Comparison of ENCODE assay signal across 11 mouse cellular contexts in genomic region chr4:150724823-150725222, GRCm38 (mm10).
DNase-seq lines count a peak whose midpoint lies in the region; ATAC-seq and TF ChIP-seq lines count a peak whose summit lies in the region.
"Had no signal": no experiment of that assay in that cellular context is flagged by ENCODE, and none has a peak within 500 bp of the region (broad histone marks: within the 10 kb centered on the region; RNA-seq: fewer than 3 reads in every experiment).

No protein-coding gene starts in this region.

- H3K36me3 ChIP-seq in forebrain, embryonic 10.5 days (replicated peaks): no peaks in the 10 kb centered on the region
- no peaks in the 10 kb centered on the region for H3K36me3 ChIP-seq in forebrain, postnatal 0 days (ENCODE audit: insufficient read depth)
- H3K36me3 ChIP-seq in liver, adult 2 months (ENCODE audit: control insufficient read depth, insufficient read depth, low read length): no peaks in the 10 kb centered on the region
- H3K36me3 ChIP-seq: forebrain, embryonic 12.5 days; limb, embryonic 13.5 days; midbrain, embryonic 10.5 days had no signal

- no peak for TF ChIP-seq POLR2A in liver, adult 2 months (IDR thresholded peaks at IDR 0.05; ENCODE audit: extremely low read depth, insufficient read depth, low read length)
- TF ChIP-seq POLR2A in lung, adult 2 months (IDR thresholded peaks at IDR 0.05; ENCODE audit: borderline replicate concordance, extremely low read depth, low read depth, low read length): peak; percentile 26; the same call in 1 of the 2 replicates

- no peaks in the 10 kb centered on the region for H3K79me2 ChIP-seq in liver, adult 2 months (ENCODE audit: control insufficient read depth, insufficient read depth, low read length)

- 90% methylated on average over 11 of the region's 11 CpGs for WGBS in forebrain, embryonic 10.5 days
- 85% methylated on average over 11 of the region's 11 CpGs for WGBS in forebrain, postnatal 0 days
- WGBS in liver, adult 2 months: 26% methylated on average over 11 of the region's 11 CpGs
- 46% methylated on average over 11 of the region's 11 CpGs for WGBS in lung, adult 2 months

- TF ChIP-seq CTCF in forebrain, postnatal 0 days (IDR thresholded peaks at IDR 0.05; ENCODE audit: low read depth): no peak
- no peak for TF ChIP-seq CTCF in liver, adult 2 months (IDR thresholded peaks at IDR 0.05; ENCODE audit: low read depth, low read length)
- no peak for TF ChIP-seq CTCF in lung, adult 2 months (IDR thresholded peaks at IDR 0.05; ENCODE audit: insufficient read depth, low read length)

- H3K9ac ChIP-seq in forebrain, postnatal 0 days: no peak overlapping the region
- peak overlapping the region; percentile 53 for H3K9ac ChIP-seq in liver, adult 2 months (ENCODE audit: low read depth, low read length)
- H3K9ac ChIP-seq: forebrain, embryonic 12.5 days; limb, embryonic 13.5 days had no signal

- H3K9me3 ChIP-seq in forebrain, embryonic 10.5 days: peaks cover 5% of the 10 kb centered on the region
- H3K9me3 ChIP-seq in forebrain, postnatal 0 days (ENCODE audit: low read length): no peaks in the 10 kb centered on the region
- H3K9me3 ChIP-seq: forebrain, embryonic 12.5 days; limb, embryonic 13.5 days had no signal

- H3K4me2 ChIP-seq in forebrain, postnatal 0 days (ENCODE audit: low read depth): no peak overlapping the region
- H3K4me2 ChIP-seq: forebrain, embryonic 12.5 days; limb, embryonic 13.5 days had no signal

- no peak for DNase-seq in forebrain, embryonic 10.5 days (ENCODE audit: extremely low spot score, low spot score)
- no peak for DNase-seq in forebrain, postnatal 0 days
- peak; percentile 95 for DNase-seq in liver, adult 2 months (ENCODE audit: extremely low read depth, low read depth, low spot score)
- DNase-seq in liver: no peak
- DNase-seq in lung, adult 2 months: peak; percentile 87
- peak; percentile 80 for DNase-seq in urinary bladder, postnatal 14 days (ENCODE audit: low spot score)
- DNase-seq in layer of hippocampus, postnatal 25 days (ENCODE audit: extremely low spot score in 1 of 2, low spot score in 1 of 2): no peak
- DNase-seq in spleen, postnatal 36 days (ENCODE audit: low spot score in 2 of 2): no peak

- no peak overlapping the region for H3K4me3 ChIP-seq in forebrain, embryonic 10.5 days
- no peak overlapping the region for H3K4me3 ChIP-seq in forebrain, postnatal 0 days (ENCODE audit: low read depth, low read length)
- H3K4me3 ChIP-seq in liver, adult 2 months (ENCODE audit: insufficient read depth, low read depth, low read length): no peak overlapping the region
- no peak overlapping the region for H3K4me3 ChIP-seq in lung, adult 2 months (replicated peaks; ENCODE audit: extremely low read depth, low read depth, low read length)
- H3K4me3 ChIP-seq: forebrain, embryonic 12.5 days; limb, embryonic 13.5 days; midbrain, embryonic 10.5 days had no signal

- 0 out of 2 replicates have a peak overlapping the region, but pooled peaks have one; percentile 5 for H3K27ac ChIP-seq in forebrain, embryonic 10.5 days
- no peak overlapping the region for H3K27ac ChIP-seq in forebrain, postnatal 0 days (ENCODE audit: low read depth, low read length)
- peak overlapping the region; percentile 86 for H3K27ac ChIP-seq in liver, adult 2 months (replicated peaks; ENCODE audit: insufficient read depth, low read depth, low read length)
- H3K27ac ChIP-seq: forebrain, embryonic 12.5 days; limb, embryonic 13.5 days; midbrain, embryonic 10.5 days had no signal

- H3K27me3 ChIP-seq in forebrain, embryonic 10.5 days (ENCODE audit: poor library complexity, severe bottlenecking): peaks cover 33% of the 10 kb centered on the region
- H3K27me3 ChIP-seq in forebrain, postnatal 0 days (ENCODE audit: insufficient read depth, low read length): no peaks in the 10 kb centered on the region
- H3K27me3 ChIP-seq in liver, adult 2 months (ENCODE audit: control insufficient read depth, insufficient read depth, low read length): no peaks in the 10 kb centered on the region
- H3K27me3 ChIP-seq: limb, embryonic 13.5 days had no signal

- H3K4me1 ChIP-seq in forebrain, embryonic 10.5 days: peaks cover 30% of the 10 kb centered on the region
- H3K4me1 ChIP-seq in forebrain, postnatal 0 days (ENCODE audit: insufficient read depth): no peaks in the 10 kb centered on the region
- H3K4me1 ChIP-seq in liver, adult 2 months (ENCODE audit: control insufficient read depth, insufficient read depth, low read length): peaks cover 19% of the 10 kb centered on the region
- no peaks in the 10 kb centered on the region; the same call in none of the 2 replicates for H3K4me1 ChIP-seq in lung, adult 2 months (ENCODE audit: control insufficient read depth, insufficient read depth, low read length)

- ATAC-seq in forebrain, postnatal 0 days: no peak

Comparison
In these comparisons a context has a peak if more than half of its experiments do, and no peak if none do; other contexts are left out.
1. DNase-seq: peak in liver, adult 2 months (single experiment), lung, adult 2 months (single experiment) and urinary bladder, postnatal 14 days (single experiment); none in forebrain, embryonic 10.5 days (single experiment), forebrain, postnatal 0 days (single experiment), liver (single experiment), layer of hippocampus, postnatal 25 days (0 of 2) and spleen, postnatal 36 days (0 of 2).